Mouse (Mus musculus) skeletal muscle tissue, adult 2 months (tissue): ENCODE measurements at regions not wholly inside any gene's neighbourhood (a gene's known extent, or its start where the extent isn't known, plus 50 kb on each side); places are given as distances from the start of the nearest gene placed in this dataset.

Experiments
- DNase-seq: peaks from one replicate; pipeline ENCODE4 v3.0.0-alpha.2; 2012; ENCODE audit warnings: low read depth, low spot score

DNA sequence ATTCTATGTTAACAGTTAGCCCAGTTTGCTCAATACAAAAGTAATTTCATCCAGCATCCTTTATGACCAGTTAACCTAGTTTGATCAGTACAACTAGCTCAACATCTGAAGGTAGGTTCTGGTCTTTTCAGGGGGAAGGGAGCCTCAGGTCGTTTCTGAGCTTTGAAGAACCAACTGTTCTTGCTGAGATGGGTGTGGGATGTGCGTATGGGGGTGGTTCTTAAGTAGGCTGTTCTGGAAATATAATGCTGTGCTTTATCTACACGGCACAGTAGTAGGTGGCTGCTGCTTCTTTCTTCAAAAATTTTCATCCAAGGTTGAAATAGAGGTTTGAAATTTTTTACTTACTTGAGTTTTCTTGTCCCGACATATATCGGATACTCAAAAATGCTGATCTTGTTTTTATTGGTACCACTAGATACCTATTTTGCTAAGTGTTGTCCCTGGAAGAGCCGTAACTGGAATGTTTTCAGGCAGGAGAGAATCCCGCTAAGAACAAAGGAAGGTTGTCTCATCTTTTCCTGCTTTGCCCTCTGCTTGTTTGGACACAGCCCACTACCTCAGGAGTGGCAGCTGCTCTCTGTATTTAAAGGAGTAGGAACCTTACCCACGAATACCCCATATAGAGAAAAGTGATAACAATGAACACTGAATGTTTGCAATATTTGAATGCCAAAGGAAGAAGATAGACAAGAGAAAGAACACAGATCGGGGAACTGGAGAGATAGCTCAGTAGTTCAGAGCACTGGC, 275.5 kb downstream of the Cdh10 start:
- DNase-seq: no peak

DNA sequence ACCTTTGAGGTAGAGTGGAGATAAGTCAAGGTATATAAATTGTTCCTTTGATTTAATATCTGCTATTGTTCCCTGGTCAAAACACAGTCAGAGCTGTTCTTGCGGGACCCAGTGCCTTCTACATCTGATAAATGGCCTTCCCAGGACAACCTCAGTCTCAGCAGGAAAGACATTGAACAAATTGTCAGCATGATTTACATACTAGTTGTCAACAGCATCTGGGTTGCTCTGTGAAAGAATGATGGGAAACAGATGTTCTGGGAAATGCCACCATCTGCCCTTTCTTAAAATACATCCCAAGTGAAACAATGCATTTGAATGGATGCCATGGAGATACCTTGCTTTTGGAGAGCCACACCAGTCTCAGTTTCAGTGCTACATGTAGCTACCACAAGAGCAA, 296.2 kb downstream of the Cdh10 start:
- DNase-seq: no peak

DNA sequence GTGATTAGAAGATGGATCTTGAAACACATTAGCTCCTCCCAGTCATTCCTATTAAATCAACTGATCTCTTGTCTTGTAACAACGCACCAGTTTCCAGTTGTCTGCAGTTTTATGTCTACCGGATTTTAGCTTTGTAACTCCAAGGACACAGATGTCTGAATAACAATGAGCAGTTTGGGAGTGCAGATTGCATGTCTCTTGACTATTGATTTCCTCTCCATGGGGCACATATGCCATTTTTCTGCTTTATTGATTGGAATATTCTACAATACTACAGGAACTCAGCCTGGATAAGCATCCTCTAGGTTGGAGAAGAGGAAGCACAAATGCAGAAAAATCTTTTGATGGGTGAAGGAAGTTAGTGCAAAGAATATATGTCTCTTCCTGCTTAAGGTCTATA, 300.2 kb downstream of the Cdh10 start:
- DNase-seq: no peak

GRCm38 (mm10) chr15:19127454-19127853, 308.7 kb downstream of the Cdh10 start:
- DNase-seq: no peak

DNA sequence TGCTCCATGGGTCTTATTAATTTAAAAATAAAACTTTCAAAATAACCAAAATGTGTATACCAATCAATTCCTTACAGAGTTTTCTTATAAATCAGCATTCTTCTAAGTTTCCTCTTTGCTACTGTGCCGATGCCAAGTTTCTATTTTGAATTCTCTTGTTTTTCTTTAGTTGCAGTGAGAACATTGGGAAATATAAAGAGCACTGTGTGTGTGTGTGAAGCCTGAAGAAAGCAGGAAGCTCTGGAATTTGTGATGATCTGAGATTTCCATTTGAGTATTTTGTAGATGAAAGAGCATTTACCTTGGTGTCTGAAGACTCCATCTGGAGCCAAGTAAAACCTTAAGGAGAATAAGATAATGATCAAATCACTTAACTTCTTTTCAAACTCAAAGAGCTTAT, 310.6 kb downstream of the Cdh10 start:
- DNase-seq: no peak

DNA sequence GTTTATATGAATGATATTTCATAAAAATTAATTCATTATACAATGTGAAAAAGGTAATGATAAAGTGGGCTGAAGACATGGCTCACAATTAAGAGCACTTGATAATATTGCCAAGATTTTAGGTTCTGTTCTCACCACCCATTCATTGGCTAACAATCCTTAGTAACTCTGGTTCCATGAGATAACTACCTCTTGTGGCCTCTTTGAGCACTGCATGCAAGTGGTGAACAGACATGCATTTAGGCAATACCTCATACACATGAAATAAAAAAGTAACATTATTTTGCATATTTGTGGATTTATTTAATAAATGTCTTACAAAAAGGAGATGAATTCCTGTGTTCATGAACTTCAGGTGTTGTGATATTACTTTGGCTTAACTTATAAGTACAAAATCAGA, 334.9 kb downstream of the Cdh10 start:
- DNase-seq: no peak

GRCm38 (mm10) chr15:19162119-19162888, 343.6 kb downstream of the Cdh10 start:
- DNase-seq: peak; percentile 17

- DNase-seq: no peak
These were observed 356.7 kb downstream of the Cdh10 start for GRCm38 (mm10) chr15:19175470-19175869.
